In genomic region chr10:7285112-7285905, GRCm38 (mm10) we compare ENCODE assay signal across 17 mouse cellular contexts.
A peak's percentile ranks its signal among the peaks of the same experiment; 100 is the strongest.
DNase-seq lines count a peak whose midpoint lies in the region; ATAC-seq and TF ChIP-seq lines count a peak whose summit lies in the region.
"Had no signal": no experiment of that assay in that cellular context is flagged by ENCODE, and none has a peak within 500 bp of the region (broad histone marks: within the 10 kb centered on the region; RNA-seq: fewer than 3 reads in every experiment).

No protein-coding gene starts in this region.

- DNase-seq in kidney, adult 11 months = no peak
- DNase-seq in NIH3T3 (ENCODE audit: low read depth) = peak; percentile 92
- peak; percentile 58 to 88 for DNase-seq in cerebellum, adult 2 months
- DNase-seq in layer of hippocampus, adult 8-10 months (ENCODE audit: low spot score in 2 of 2) = no peak
- DNase-seq: adrenal gland, postnatal 14 days; embryo, embryonic 11 days; heart, postnatal 4 days; thymus, postnatal 25 days had no signal

- no peak overlapping the region for H3K4me3 ChIP-seq in kidney, embryonic 16.5 days (ENCODE audit: low read length)
- H3K4me3 ChIP-seq in cerebellum, adult 2 months (replicated peaks; ENCODE audit: insufficient read depth, low read depth, low read length) = no peak overlapping the region
- no peak overlapping the region for H3K4me3 ChIP-seq in stomach, embryonic 14.5 days (ENCODE audit: low read depth, low read length)
- H3K4me3 ChIP-seq in neural tube, embryonic 15.5 days (replicated peaks) = no peak overlapping the region
- H3K4me3 ChIP-seq: forebrain, embryonic 13.5 days; heart, embryonic 13.5 days; megakaryocyte, embryonic 14.5 days; neural tube, embryonic 12.5 days had no signal

- H3K36me3 ChIP-seq in kidney, embryonic 16.5 days (ENCODE audit: insufficient read depth, low read length) = no peaks in the 10 kb centered on the region
- no peaks in the 10 kb centered on the region for H3K36me3 ChIP-seq in stomach, embryonic 14.5 days (ENCODE audit: control insufficient read depth, insufficient read depth, low read length)
- H3K36me3 ChIP-seq in neural tube, embryonic 15.5 days = no peaks in the 10 kb centered on the region
- H3K36me3 ChIP-seq: G1E; heart, embryonic 13.5 days; neural tube, embryonic 12.5 days had no signal

- TF ChIP-seq POLR2A in cerebellum, adult 2 months (IDR thresholded peaks at IDR 0.05; ENCODE audit: borderline replicate concordance, insufficient read depth, low read length) = no peak

- H3K4me2 ChIP-seq in kidney, embryonic 16.5 days (replicated peaks; ENCODE audit: low read depth, low read length) = no peak overlapping the region
- no peak overlapping the region for H3K4me2 ChIP-seq in stomach, embryonic 14.5 days (replicated peaks; ENCODE audit: low read depth, low read length)
- H3K4me2 ChIP-seq in neural tube, embryonic 15.5 days = no peak overlapping the region
- H3K4me2 ChIP-seq: forebrain, embryonic 13.5 days; heart, embryonic 13.5 days; liver, embryonic 11.5 days; neural tube, embryonic 12.5 days had no signal

- no peak for TF ChIP-seq CTCF in cerebellum, adult 2 months (IDR thresholded peaks at IDR 0.05; ENCODE audit: borderline replicate concordance, insufficient read depth, low read depth, low read length)

- peaks cover 7% of the 10 kb centered on the region for H3K4me1 ChIP-seq in kidney, embryonic 16.5 days (ENCODE audit: insufficient read depth, low read length)
- peaks cover 7% of the 10 kb centered on the region; the same call in 1 of the 2 replicates for H3K4me1 ChIP-seq in cerebellum, adult 2 months (ENCODE audit: control insufficient read depth, insufficient read depth, low read length)
- H3K4me1 ChIP-seq in stomach, embryonic 14.5 days (ENCODE audit: control insufficient read depth, insufficient read depth, low read length) = no peaks in the 10 kb centered on the region
- no peaks in the 10 kb centered on the region for H3K4me1 ChIP-seq in neural tube, embryonic 15.5 days
- H3K4me1 ChIP-seq: forebrain, embryonic 13.5 days; neural tube, embryonic 12.5 days had no signal

- WGBS in kidney, embryonic 16.5 days = 73% methylated on average over 7 of the region's 7 CpGs
- 47% methylated on average over 7 of the region's 7 CpGs for WGBS in cerebellum, adult 2 months
- WGBS in stomach, embryonic 14.5 days = 73% methylated on average over 7 of the region's 7 CpGs
- WGBS in neural tube, embryonic 15.5 days = 85% methylated on average over 7 of the region's 7 CpGs

- peak overlapping the region; percentile 61 for H3K27ac ChIP-seq in kidney, embryonic 16.5 days (ENCODE audit: low read length)
- peak overlapping the region; percentile 23; the same call in 1 of the 2 replicates for H3K27ac ChIP-seq in cerebellum, adult 2 months (ENCODE audit: insufficient read depth, low read length)
- H3K27ac ChIP-seq in stomach, embryonic 14.5 days (ENCODE audit: low read length) = no peak overlapping the region
- H3K27ac ChIP-seq in neural tube, embryonic 15.5 days (replicated peaks) = no peak overlapping the region
- H3K27ac ChIP-seq: forebrain, embryonic 13.5 days; heart, embryonic 13.5 days; neural tube, embryonic 12.5 days had no signal

- H3K27me3 ChIP-seq in kidney, embryonic 16.5 days (ENCODE audit: insufficient read depth, low read length) = no peaks in the 10 kb centered on the region
- H3K27me3 ChIP-seq in cerebellum, adult 2 months (ENCODE audit: control insufficient read depth, insufficient read depth, low read length) = no peaks in the 10 kb centered on the region
- H3K27me3 ChIP-seq in stomach, embryonic 14.5 days (ENCODE audit: control insufficient read depth, insufficient read depth, low read length) = no peaks in the 10 kb centered on the region
- H3K27me3 ChIP-seq in neural tube, embryonic 15.5 days (replicated peaks) = no peaks in the 10 kb centered on the region
- H3K27me3 ChIP-seq: forebrain, embryonic 13.5 days; heart, embryonic 13.5 days; megakaryocyte, embryonic 14.5 days; neural tube, embryonic 12.5 days had no signal

- no peak overlapping the region for H3K9ac ChIP-seq in kidney, embryonic 16.5 days (replicated peaks; ENCODE audit: low read length)
- no peak overlapping the region for H3K9ac ChIP-seq in stomach, embryonic 14.5 days (replicated peaks; ENCODE audit: low read depth, low read length)
- H3K9ac ChIP-seq in neural tube, embryonic 15.5 days (replicated peaks) = no peak overlapping the region
- H3K9ac ChIP-seq: forebrain, embryonic 13.5 days; heart, embryonic 13.5 days; neural tube, embryonic 12.5 days had no signal

- H3K9me3 ChIP-seq in kidney, embryonic 16.5 days (ENCODE audit: low read length) = peaks cover 3% of the 10 kb centered on the region; the same call in 1 of the 2 replicates
- H3K9me3 ChIP-seq in stomach, embryonic 14.5 days (ENCODE audit: control insufficient read depth, low read depth, low read length) = no peaks in the 10 kb centered on the region
- H3K9me3 ChIP-seq in neural tube, embryonic 15.5 days (replicated peaks) = no peaks in the 10 kb centered on the region
- H3K9me3 ChIP-seq: forebrain, embryonic 13.5 days; G1E; heart, embryonic 13.5 days; neural tube, embryonic 12.5 days had no signal

- peak; percentile 67 for ATAC-seq in kidney, embryonic 16.5 days (ENCODE audit: low FRiP score, low TSS enrichment)
- peak; percentile 46; the same call in 1 of the 2 replicates for ATAC-seq in stomach, embryonic 14.5 days (ENCODE audit: insufficient number of reproducible peaks, insufficient read depth, low FRiP score, low read depth)
- no peak for ATAC-seq in neural tube, embryonic 15.5 days (ENCODE audit: low FRiP score)
- ATAC-seq: forebrain, embryonic 13.5 days had no signal

Comparison
In these comparisons a context has a peak if more than half of its experiments do, and no peak if none do; other contexts are left out.
1. H3K27ac ChIP-seq: peak in kidney, embryonic 16.5 days (single experiment) and cerebellum, adult 2 months (single experiment); none in stomach, embryonic 14.5 days (single experiment) and neural tube, embryonic 15.5 days (single experiment).
2. DNase-seq: peak in NIH3T3 (single experiment) and cerebellum, adult 2 months (2 of 2); none in kidney, adult 11 months (single experiment) and layer of hippocampus, adult 8-10 months (0 of 2).